Mouse (Mus musculus) C2C12 (cell line): ENCODE results near the gene Exph5. TPM values are rescaled to one million over a fixed set of nuclear protein-coding genes. Genes with fewer than 3 reads are reported as not detected.

Experiments used
- H3K27me3 ChIP-seq: one replicate; pipeline ENCODE4 v1.6.1; 2011; ENCODE audit not compliant: control insufficient read depth, insufficient read depth, insufficient read length
- H3K36me3 ChIP-seq: one replicate; pipeline ENCODE4 v1.6.1; 2011; ENCODE audit not compliant: control insufficient read depth, insufficient read depth
- H3K4me3 ChIP-seq: one replicate; pipeline ENCODE4 v1.5.1; 2011; ENCODE audit warnings: mild to moderate bottlenecking, control low read depth; ENCODE audit not compliant: poor library complexity, insufficient read depth, severe bottlenecking
- H3K79me2 ChIP-seq: one replicate; pipeline ENCODE4 v1.6.1; 2011; ENCODE audit not compliant: control insufficient read depth, insufficient read depth
- H3K79me3 ChIP-seq: one replicate; pipeline ENCODE4 v1.6.1; 2011; ENCODE audit warnings: low read depth, control low read depth
- H3ac ChIP-seq: one replicate; pipeline ENCODE3; 2011; ENCODE audit warnings: low read depth; ENCODE audit not compliant: control insufficient read depth, insufficient read length
- CEBPB ChIP-seq: IDR thresholded peaks from one replicate; pipeline ENCODE4 v1.6.1; 2011; ENCODE audit warnings: low read depth, mild to moderate bottlenecking, control low read depth, moderate library complexity
- CTCF ChIP-seq: IDR thresholded peaks from one replicate; pipeline ENCODE4 v1.5.1; 2011; ENCODE audit not compliant: control insufficient read depth, insufficient read depth, insufficient read length
- FOSL1 ChIP-seq: IDR thresholded peaks from one replicate; pipeline ENCODE4 v1.8.0; 2011; ENCODE audit warnings: mild to moderate bottlenecking, low read length; ENCODE audit not compliant: poor library complexity, insufficient read depth, severe bottlenecking
- MAX ChIP-seq: IDR thresholded peaks from one replicate; pipeline ENCODE4 v1.6.1; 2011; ENCODE audit warnings: mild to moderate bottlenecking, control low read depth
- MYOD1 ChIP-seq: IDR thresholded peaks from one replicate; pipeline ENCODE4 v1.6.1; 2011; ENCODE audit warnings: low read depth; ENCODE audit not compliant: control insufficient read depth, insufficient read length
- MYOG ChIP-seq: IDR thresholded peaks from one replicate; pipeline ENCODE4 v1.6.1; 2011; ENCODE audit not compliant: control insufficient read depth, insufficient read length; ENCODE audit errors: extremely low read depth
- USF1 ChIP-seq: IDR thresholded peaks from one replicate; pipeline ENCODE4 v1.6.1; 2011; ENCODE audit warnings: low read depth, mild to moderate bottlenecking, control low read depth, moderate library complexity
- polyA plus RNA-seq: library from polyadenylated mRNA; unstranded; fragments of >200 nt; fragmentation: generic; extraction: Trizol; gene quantifications from one replicate; pipeline ENCODE4 v1.2.1, GENCODE M21; 2012; ENCODE audit warnings: missing spikeins

The Exph5 gene
- polyA plus RNA-seq, 1 experiment: not detected

GRCm38 (mm10) chr9:53333436-53333835 lies 32.0 kb downstream of the Exph5 start:
- Histone ChIP-seq H3ac (no peak overlapping the region), H3K79me3 (no peaks in the 10 kb centered on the region), H3K79me2 (no peaks in the 10 kb centered on the region), H3K4me3 (no peak overlapping the region), H3K36me3 (no peaks in the 10 kb centered on the region), H3K27me3 (no peaks in the 10 kb centered on the region)
- TF ChIP-seq MYOD1: no peak
- no peak for TF ChIP-seq USF1
- TF ChIP-seq CTCF: no peak
- TF ChIP-seq MAX: no peak
- TF ChIP-seq CEBPB: no peak
- no peak for TF ChIP-seq MYOG

GRCm38 (mm10) chr9:53335131-53335530 lies 33.7 kb downstream of the Exph5 start:
- TF ChIP-seq MYOG (no peak), MAX (no peak), CEBPB (no peak), MYOD1 (no peak), USF1 (no peak), CTCF (no peak), FOSL1 (no peak)
- H3K36me3 ChIP-seq: no peaks in the 10 kb centered on the region
- H3ac ChIP-seq: no peak overlapping the region
- no peaks in the 10 kb centered on the region for H3K79me2 ChIP-seq
- H3K27me3 ChIP-seq: peaks cover 5% of the 10 kb centered on the region
- H3K79me3 ChIP-seq: no peaks in the 10 kb centered on the region
- no peak overlapping the region for H3K4me3 ChIP-seq

GRCm38 (mm10) chr9:53339603-53340002 lies 38.1 kb downstream of the Exph5 start:
- peaks cover 19% of the 10 kb centered on the region for H3K27me3 ChIP-seq
- H3K79me2 ChIP-seq: no peaks in the 10 kb centered on the region
- H3ac ChIP-seq: no peak overlapping the region
- H3K79me3 ChIP-seq: no peaks in the 10 kb centered on the region
- TF ChIP-seq CTCF (no peak), FOSL1 (no peak), MYOD1 (no peak), USF1 (no peak), CEBPB (no peak), MAX (no peak)
- no peaks in the 10 kb centered on the region for H3K36me3 ChIP-seq
- H3K4me3 ChIP-seq: no peak overlapping the region

GRCm38 (mm10) chr9:53340328-53340916 lies 39.0 kb downstream of the Exph5 start:
- TF ChIP-seq CTCF (no peak), CEBPB (no peak), MYOD1 (no peak), USF1 (no peak), FOSL1 (no peak), MYOG (no peak), MAX (no peak)
- H3K79me2 ChIP-seq: no peaks in the 10 kb centered on the region
- H3K4me3 ChIP-seq: no peak overlapping the region
- H3ac ChIP-seq: no peak overlapping the region
- no peaks in the 10 kb centered on the region for H3K79me3 ChIP-seq
- peaks cover 19% of the 10 kb centered on the region for H3K27me3 ChIP-seq
- H3K36me3 ChIP-seq: no peaks in the 10 kb centered on the region

GRCm38 (mm10) chr9:53340969-53341368 lies 39.5 kb downstream of the Exph5 start:
- TF ChIP-seq MYOD1: no peak
- TF ChIP-seq FOSL1: no peak
- TF ChIP-seq CEBPB: no peak
- no peak for TF ChIP-seq CTCF
- no peak for TF ChIP-seq USF1
- no peak for TF ChIP-seq MYOG
- no peak for TF ChIP-seq MAX
- peaks cover 19% of the 10 kb centered on the region for H3K27me3 ChIP-seq
- H3K79me2 ChIP-seq: no peaks in the 10 kb centered on the region
- H3K79me3 ChIP-seq: no peaks in the 10 kb centered on the region
- H3ac ChIP-seq: no peak overlapping the region
- no peak overlapping the region for H3K4me3 ChIP-seq
- H3K36me3 ChIP-seq: no peaks in the 10 kb centered on the region

GRCm38 (mm10) chr9:53341981-53342380 lies 40.5 kb downstream of the Exph5 start:
- Histone ChIP-seq H3K79me2 (no peaks in the 10 kb centered on the region), H3K79me3 (no peaks in the 10 kb centered on the region), H3K27me3 (peaks cover 19% of the 10 kb centered on the region), H3K36me3 (no peaks in the 10 kb centered on the region), H3ac (no peak overlapping the region), H3K4me3 (no peak overlapping the region)
- TF ChIP-seq MYOD1: no peak
